Mouse (Mus musculus) forebrain, postnatal 0 days (tissue): Measurements from ENCODE around the gene Spag17. TPM values are rescaled to one million over a fixed set of nuclear protein-coding genes. Genes with fewer than 3 reads are reported as not detected.
A peak's percentile ranks its signal among the peaks of the same experiment; 100 is the strongest.

Experiments used
- ATAC-seq: fragments of 200-750 bp; cut with Nextera tagmentation; 2 replicates; pipeline ENCODE4 v1.8.0; 2017; ENCODE audit warnings: mild to moderate bottlenecking, moderate library complexity
- DNase-seq: peaks from one replicate; pipeline ENCODE4 v3.0.0-alpha.2; 2015
- H3K27ac ChIP-seq: fragments of 300-500 bp; sonication (generic); 2 replicates; pipeline ENCODE4 v1.5.1; 2014; ENCODE audit warnings: low read depth, mild to moderate bottlenecking, antibody characterized with exemption, low read length, moderate library complexity, mixed read lengths
- H3K27me3 ChIP-seq: fragments of 300-500 bp; sonication (generic); 2 replicates; pipeline ENCODE4 v1.6.1; 2014; ENCODE audit warnings: mild to moderate bottlenecking, low read length, mixed read lengths; ENCODE audit not compliant: insufficient read depth
- H3K36me3 ChIP-seq: fragments of 300-500 bp; sonication (generic); 2 replicates; pipeline ENCODE4 v1.6.1; 2014; ENCODE audit warnings: mild to moderate bottlenecking, moderate library complexity; ENCODE audit not compliant: insufficient read depth
- H3K4me1 ChIP-seq: fragments of 300-500 bp; sonication (generic); 2 replicates; pipeline ENCODE4 v1.6.1; 2014; ENCODE audit warnings: antibody characterized with exemption; ENCODE audit not compliant: insufficient read depth
- H3K4me2 ChIP-seq: fragments of 300-500 bp; sonication (generic); 2 replicates; pipeline ENCODE4 v1.6.1; 2014; ENCODE audit warnings: low read depth, mild to moderate bottlenecking, moderate library complexity
- H3K4me3 ChIP-seq: fragments of 300-500 bp; sonication (generic); 2 replicates; pipeline ENCODE4 v1.5.1; 2014; ENCODE audit warnings: low read depth, low read length, mixed read lengths
- H3K9ac ChIP-seq: fragments of 300-500 bp; sonication (generic); 2 replicates; pipeline ENCODE4 v1.6.1; 2014; ENCODE audit warnings: mild to moderate bottlenecking
- H3K9me3 ChIP-seq: fragments of 300-500 bp; sonication (generic); 2 replicates; pipeline ENCODE4 v1.6.1; 2016; ENCODE audit warnings: low read length
- CTCF ChIP-seq: sonication (generic); IDR thresholded peaks from 2 replicates; pipeline ENCODE4 v1.5.1; 2016; ENCODE audit warnings: antibody characterized with exemption, control low read depth, low read depth
- WGBS: fragments of 180-500 bp; shearing (Covaris S2); extraction: QIAGEN DNeasy Blood & Tissue Kit; methylation state at CpG from one replicate; pipeline ENCODE4 v1.1.7; 2014; 5-methylcytosine and 5-hydroxymethylcytosine counted together
- polyA plus RNA-seq: library from polyadenylated mRNA; unstranded; fragments of >200 nt; fragmentation: Nextera tagmentation; extraction: Ambion mirVana; gene quantifications from 2 replicates; pipeline ENCODE4 v1.2.1, GENCODE M21; 2015
- total RNA-seq: library from RNA; depleted of rRNA; stranded (reverse); fragments of >200 nt; gene quantifications from 2 replicates; pipeline ENCODE4 v1.2.3, GENCODE M21; 2014; rRNA removed

The Spag17 gene
- total RNA-seq (0.31 and 0.62 TPM in 2 replicates), polyA plus RNA-seq (0.68 and 1.7 TPM in 2 replicates)

- H3K4me1 ChIP-seq, result no peaks in the 10 kb centered on the region
- no peaks in the 10 kb centered on the region for H3K36me3 ChIP-seq
- ATAC-seq (peak; percentile 75), DNase-seq (peak; percentile 43)
- no peak within 1 kb of the TSS; the same call in 1 of the 2 replicates for H3K4me2 ChIP-seq
- H3K27ac ChIP-seq, result no peak within 1 kb of the TSS
- H3K9me3 ChIP-seq, result no peaks in the 10 kb centered on the region
- no peaks in the 10 kb centered on the region for H3K27me3 ChIP-seq
- H3K9ac ChIP-seq, result no peak within 1 kb of the TSS
- no peak within 1 kb of the TSS for H3K4me3 ChIP-seq
- 48% methylated on average over 16 of the region's 16 CpGs for WGBS
- no peak for TF ChIP-seq CTCF
These were observed at the start of gene Spag17 for GRCm38 (mm10) chr3:99885187-99885811. Gene Spag17 (plus strand): TSS chr3:99885406.

GRCm38 (mm10) chr3:99842333-99842732 is 42.9 kb upstream of the Spag17 start:
- H3K4me3 ChIP-seq, result no peak overlapping the region
- ATAC-seq, result no peak
- H3K27ac ChIP-seq, result no peak overlapping the region
- 81% methylated on average over 2 of the region's 2 CpGs for WGBS
- no peak for DNase-seq
- no peaks in the 10 kb centered on the region for H3K27me3 ChIP-seq
- no peaks in the 10 kb centered on the region for H3K36me3 ChIP-seq
- no peak for TF ChIP-seq CTCF
- H3K9ac ChIP-seq, result no peak overlapping the region
- H3K9me3 ChIP-seq, result no peaks in the 10 kb centered on the region
- H3K4me1 ChIP-seq, result no peaks in the 10 kb centered on the region
- H3K4me2 ChIP-seq, result no peak overlapping the region

- no peak for ATAC-seq
- H3K4me2 ChIP-seq, result no peak overlapping the region
- DNase-seq, result no peak
- H3K27ac ChIP-seq, result no peak overlapping the region
- H3K36me3 ChIP-seq, result no peaks in the 10 kb centered on the region
- H3K4me3 ChIP-seq, result no peak overlapping the region
- no peaks in the 10 kb centered on the region for H3K27me3 ChIP-seq
- TF ChIP-seq CTCF, result no peak
- H3K4me1 ChIP-seq, result no peaks in the 10 kb centered on the region
- H3K9ac ChIP-seq, result no peak overlapping the region
- WGBS, result 88% methylated on average over 3 of the region's 3 CpGs
- H3K9me3 ChIP-seq, result no peaks in the 10 kb centered on the region
These were observed 42.4 kb upstream of the Spag17 start for GRCm38 (mm10) chr3:99842808-99843207.

- DNase-seq (no peak), ATAC-seq (no peak)
- H3K9ac ChIP-seq, result no peak overlapping the region
- WGBS, result 91% methylated on average over 6 of the region's 6 CpGs
- H3K36me3 ChIP-seq, result no peaks in the 10 kb centered on the region
- H3K4me3 ChIP-seq, result no peak overlapping the region
- no peaks in the 10 kb centered on the region for H3K27me3 ChIP-seq
- TF ChIP-seq CTCF, result no peak
- H3K27ac ChIP-seq, result no peak overlapping the region
- no peaks in the 10 kb centered on the region for H3K4me1 ChIP-seq
- H3K9me3 ChIP-seq, result no peaks in the 10 kb centered on the region
- H3K4me2 ChIP-seq, result no peak overlapping the region
These were observed 42.0 kb upstream of the Spag17 start for GRCm38 (mm10) chr3:99843233-99843632.

GRCm38 (mm10) chr3:99850926-99851325 is 34.3 kb upstream of the Spag17 start:
- Histone ChIP-seq H3K4me2 (no peak overlapping the region), H3K4me1 (no peaks in the 10 kb centered on the region), H3K9ac (no peak overlapping the region), H3K27ac (no peak overlapping the region), H3K36me3 (no peaks in the 10 kb centered on the region), H3K4me3 (no peak overlapping the region), H3K27me3 (no peaks in the 10 kb centered on the region), H3K9me3 (no peaks in the 10 kb centered on the region)
- WGBS, result 85% methylated on average over 7 of the region's 7 CpGs
- DNase-seq (no peak), ATAC-seq (no peak)
- no peak for TF ChIP-seq CTCF

- no peaks in the 10 kb centered on the region for H3K9me3 ChIP-seq
- no peak overlapping the region for H3K9ac ChIP-seq
- no peak for TF ChIP-seq CTCF
- no peak overlapping the region for H3K27ac ChIP-seq
- no peaks in the 10 kb centered on the region for H3K4me1 ChIP-seq
- H3K4me2 ChIP-seq, result no peak overlapping the region
- DNase-seq, result no peak
- WGBS, result 63% methylated on average over 3 of the region's 3 CpGs
- H3K27me3 ChIP-seq, result no peaks in the 10 kb centered on the region
- no peaks in the 10 kb centered on the region for H3K36me3 ChIP-seq
- no peak overlapping the region for H3K4me3 ChIP-seq
- ATAC-seq, result no peak
These were observed 30.6 kb upstream of the Spag17 start for GRCm38 (mm10) chr3:99854595-99854994.

GRCm38 (mm10) chr3:99858922-99859321 is 26.3 kb upstream of the Spag17 start:
- no peak for TF ChIP-seq CTCF
- Histone ChIP-seq H3K36me3 (no peaks in the 10 kb centered on the region), H3K27me3 (no peaks in the 10 kb centered on the region), H3K4me3 (no peak overlapping the region), H3K9me3 (no peaks in the 10 kb centered on the region), H3K4me1 (no peaks in the 10 kb centered on the region), H3K27ac (no peak overlapping the region), H3K4me2 (no peak overlapping the region), H3K9ac (no peak overlapping the region)
- ATAC-seq (no peak), DNase-seq (no peak)
- WGBS, result 85% methylated on average over 3 of the region's 3 CpGs

- Histone ChIP-seq H3K4me2 (no peak overlapping the region), H3K4me3 (no peak overlapping the region), H3K9me3 (no peaks in the 10 kb centered on the region), H3K36me3 (no peaks in the 10 kb centered on the region), H3K9ac (no peak overlapping the region), H3K4me1 (no peaks in the 10 kb centered on the region), H3K27me3 (no peaks in the 10 kb centered on the region), H3K27ac (no peak overlapping the region)
- no peak for TF ChIP-seq CTCF
- no peak for ATAC-seq
- DNase-seq, result no peak
- 89% methylated on average over 1 of the region's 1 CpGs for WGBS
These were observed 20.5 kb upstream of the Spag17 start for GRCm38 (mm10) chr3:99864706-99865105.
